Mouse (Mus musculus): ENCODE results near the gene Zfp503.

- TF ChIP-seq CTCF (conservative IDR thresholded peaks at IDR 0.05 in 1 of 2, IDR thresholded peaks at IDR 0.05 in 1 of 2; ENCODE audit: low read depth in 2 of 2, low read length in 2 of 2) (no peak), POLR2A (IDR thresholded peaks at IDR 0.05; ENCODE audit: low read depth, low read length) (no peak), UBTF (IDR thresholded peaks at IDR 0.05; ENCODE audit: low read depth, low read length) (no peak), KAT2A (IDR thresholded peaks at IDR 0.05; ENCODE audit: insufficient replicate concordance, low read length) (no peak), CHD1 (IDR thresholded peaks at IDR 0.05; ENCODE audit: low read depth, low read length) (no peak), BHLHE40 (IDR thresholded peaks at IDR 0.05; ENCODE audit: low read depth, low read length) (no peak), HCFC1 (IDR thresholded peaks at IDR 0.05; ENCODE audit: low read depth, low read length) (no peak)
Measured at GRCm38 (mm10) chr14:21959243-21959642, 30.2 kb downstream of the Zfp503 start.
